Mouse (Mus musculus): Measurements from ENCODE around the gene Ppp2r2c. TPM values are rescaled to one million over a fixed set of nuclear protein-coding genes. Genes with fewer than 3 reads are reported as not detected.

The Ppp2r2c gene
- polyA plus RNA-seq (2015; fragmentation: Illumina TruSeq; extraction: RNeasy Lipid Tissue Mini Kit (QIAGEN cat#74804); ENCODE audit: low read depth, low replicate concordance) = 353 TPM

DNA sequence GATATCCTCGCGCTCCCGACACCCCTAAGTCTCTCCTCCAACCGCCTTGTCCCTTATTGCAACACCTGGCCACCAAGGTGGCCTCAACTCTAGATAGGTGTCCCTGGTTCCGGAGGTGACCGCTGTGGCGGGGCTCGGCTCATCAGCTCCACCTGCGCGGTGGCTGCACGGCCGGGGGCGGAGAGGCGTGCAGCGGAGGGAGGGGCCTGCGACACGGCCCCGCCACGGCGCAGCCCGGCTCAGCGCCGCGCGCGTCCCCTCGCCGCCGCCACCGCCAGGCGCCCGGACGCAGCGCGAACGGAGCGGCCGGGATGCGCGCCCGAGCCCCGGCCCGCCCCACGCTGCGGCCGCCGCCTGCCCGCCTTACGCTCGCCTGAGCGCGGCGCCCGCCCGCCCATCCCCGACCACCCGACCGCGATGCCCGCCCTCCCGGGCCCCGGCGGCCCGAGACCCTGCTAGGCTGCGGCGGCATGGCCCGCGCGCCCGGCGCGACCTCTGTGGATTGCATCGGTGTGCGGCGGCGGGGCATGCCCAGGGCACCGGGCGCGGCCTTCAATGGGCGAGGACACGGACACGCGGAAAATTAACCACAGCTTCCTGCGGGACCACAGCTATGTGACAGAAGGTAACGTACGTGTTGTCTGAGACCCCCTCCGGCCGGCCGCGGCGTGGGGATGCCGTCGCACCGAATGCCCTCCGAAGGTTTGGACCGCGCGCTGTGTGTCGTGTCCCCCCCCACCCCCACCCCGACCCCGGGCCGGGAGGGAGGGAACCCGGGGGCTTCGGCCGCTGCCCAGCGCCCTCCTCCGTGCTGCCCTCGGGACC lies at the start of gene Ppp2r2c:
Gene Ppp2r2c, plus strand, starts transcription at position 248 of the 825 bp plus-strand sequence.

DNA sequence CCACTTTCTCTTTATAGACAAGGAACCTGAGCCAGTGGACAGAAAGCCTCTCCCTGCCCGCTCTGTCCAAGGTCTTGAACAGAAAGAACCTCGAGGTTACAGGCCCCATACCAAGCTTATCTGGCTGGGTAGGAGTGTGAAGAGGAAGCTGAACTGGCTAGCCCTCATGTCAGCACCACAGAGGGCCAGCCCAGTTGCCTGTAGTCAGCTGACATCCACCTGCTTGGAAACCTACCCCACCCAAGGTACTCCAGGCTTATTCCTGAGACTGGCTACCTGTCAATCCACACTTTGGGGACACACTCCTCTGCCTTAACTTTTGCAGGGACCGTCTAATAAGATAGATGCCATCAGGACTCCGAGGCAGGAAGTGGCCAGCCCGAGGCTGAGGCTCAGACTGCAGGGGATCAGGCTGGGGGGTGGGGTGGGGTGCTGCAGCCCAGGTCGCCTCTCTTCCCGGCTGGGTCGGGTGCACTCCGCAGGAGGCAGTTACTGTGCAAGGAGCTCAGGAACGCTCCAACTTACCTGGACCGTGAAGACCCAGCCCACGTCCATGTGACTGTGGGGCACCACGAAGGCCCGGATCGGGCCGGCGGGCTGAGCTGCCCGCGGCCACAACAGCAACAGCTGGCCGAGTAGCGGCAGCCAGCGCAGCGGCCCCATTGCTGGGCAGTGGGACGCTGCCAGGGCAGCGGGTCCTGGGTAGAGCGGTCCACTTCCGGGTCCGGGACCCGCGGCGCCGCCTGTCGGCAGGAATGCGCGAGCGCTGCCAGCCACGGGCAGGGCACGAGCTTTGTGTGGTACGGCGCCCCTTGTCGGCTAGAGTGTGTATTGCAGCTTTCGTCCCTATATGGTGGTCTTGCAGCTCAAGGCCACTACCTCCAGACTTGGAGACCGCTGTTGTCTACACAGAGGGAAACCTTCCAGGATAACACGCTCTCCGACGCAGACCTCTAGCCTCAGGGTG lies 38.1 kb upstream of the Ppp2r2c start, which contains the start of gene Man2b2:
Gene Man2b2, minus strand, starts transcription at position 741 of the 967 bp plus-strand sequence.

DNA sequence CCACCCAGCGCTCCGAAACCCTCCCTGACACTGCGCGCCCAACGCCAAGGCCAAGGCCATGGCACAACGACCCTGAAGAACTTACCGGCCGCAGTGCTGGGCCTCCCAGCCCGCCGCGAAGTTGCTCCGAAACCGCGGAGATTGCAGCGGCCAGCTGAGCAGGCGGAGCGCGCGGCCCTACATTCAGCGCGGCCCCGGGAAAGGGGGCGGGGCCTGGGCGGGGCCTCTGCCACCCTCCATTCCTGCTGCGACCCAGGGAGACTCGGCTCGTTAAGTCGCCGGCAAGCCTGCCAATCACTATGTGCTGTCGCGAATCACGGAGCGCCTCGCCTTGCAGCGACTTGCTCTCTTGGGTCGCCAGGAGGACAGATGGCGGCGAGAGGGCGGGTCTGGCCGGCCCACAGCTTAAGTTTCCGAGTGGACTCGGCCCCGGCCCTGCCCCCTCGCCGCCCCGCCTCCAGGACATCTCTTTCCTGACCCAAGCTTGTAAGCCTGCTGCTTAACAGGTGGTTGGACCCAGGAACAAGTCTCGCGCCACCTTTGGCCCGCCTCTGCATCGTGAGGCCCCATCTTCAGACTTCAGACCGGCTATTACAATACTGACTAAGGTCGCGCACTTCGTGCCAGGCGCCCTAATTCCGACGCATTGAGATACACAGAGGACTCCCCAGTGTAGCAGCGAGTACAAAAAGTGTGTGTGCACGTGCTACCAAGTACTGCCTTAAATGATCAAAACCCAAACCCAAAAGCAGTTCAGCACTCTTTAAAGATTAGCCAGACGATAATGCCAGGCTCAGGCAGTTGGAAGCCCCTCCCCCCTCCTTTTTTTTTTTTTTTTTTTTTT lies 120.7 kb downstream of the Ppp2r2c start, which contains the start of gene Wfs1:
Gene Wfs1, minus strand, starts transcription at position 425 of the 844 bp plus-strand sequence.

Other genes with a start within 250 kb of the Ppp2r2c start
- 54.8 TPM for gene D5Ertd579e, start 172.5 kb upstream of the Ppp2r2c start, polyA plus RNA-seq (2015; fragmentation: Illumina TruSeq; extraction: RNeasy Lipid Tissue Mini Kit (QIAGEN cat#74804); ENCODE audit: low read depth, low replicate concordance)
- gene Bloc1s4, start 119.9 kb upstream of the Ppp2r2c start, polyA plus RNA-seq (2015; fragmentation: Illumina TruSeq; extraction: RNeasy Lipid Tissue Mini Kit (QIAGEN cat#74804); ENCODE audit: low read depth, low replicate concordance) = 16.7 TPM
- gene Mrfap1, start 71.7 kb upstream of the Ppp2r2c start, polyA plus RNA-seq (2015; fragmentation: Illumina TruSeq; extraction: RNeasy Lipid Tissue Mini Kit (QIAGEN cat#74804); ENCODE audit: low read depth, low replicate concordance) = 416 TPM
- gene Man2b2, start 37.9 kb upstream of the Ppp2r2c start, polyA plus RNA-seq (2015; fragmentation: Illumina TruSeq; extraction: RNeasy Lipid Tissue Mini Kit (QIAGEN cat#74804); ENCODE audit: low read depth, low replicate concordance) = 16.7 TPM
- 52.2 TPM for gene Wfs1, start 120.7 kb downstream of the Ppp2r2c start, polyA plus RNA-seq (2015; fragmentation: Illumina TruSeq; extraction: RNeasy Lipid Tissue Mini Kit (QIAGEN cat#74804); ENCODE audit: low read depth, low replicate concordance)
- 17.5 TPM for gene Gm1043, start 216.9 kb downstream of the Ppp2r2c start, polyA plus RNA-seq (2015; fragmentation: Illumina TruSeq; extraction: RNeasy Lipid Tissue Mini Kit (QIAGEN cat#74804); ENCODE audit: low read depth, low replicate concordance)